Mouse (Mus musculus) spleen, adult 2 months (tissue): Measurements from ENCODE around the gene Mt3. TPM values are rescaled to one million over a fixed set of nuclear protein-coding genes. Genes with fewer than 3 reads are reported as not detected.
"Not testable (repeated sequence)": the region's sequence is repeated elsewhere in the genome, so short reads cannot be mapped to it uniquely, and the experiment has no call there.

ENCODE experiments used
- DNase-seq, 2 experiments: peaks; one replicate each; pipeline versions ENCODE4 v3.0.0 to v3.0.0-alpha.2; 2012 to 2021; ENCODE audit warnings: low spot score in 2 of 2, low read depth in 1 of 2
- H3K27ac ChIP-seq: fragments of 200-500 bp; 2 replicates; pipeline ENCODE4 v1.5.1; 2012; ENCODE audit warnings: low read length, inconsistent platforms; ENCODE audit not compliant: insufficient read depth
- H3K27me3 ChIP-seq: fragments of 200-500 bp; 2 replicates; pipeline ENCODE4 v1.6.1; 2012; ENCODE audit warnings: mild to moderate bottlenecking, moderate library complexity, low read length, inconsistent platforms; ENCODE audit not compliant: control insufficient read depth, insufficient read depth
- H3K36me3 ChIP-seq: fragments of 200-500 bp; 2 replicates; pipeline ENCODE4 v1.6.1; 2012; ENCODE audit warnings: mild to moderate bottlenecking, low read length, inconsistent platforms; ENCODE audit not compliant: control insufficient read depth, insufficient read depth
- H3K4me1 ChIP-seq: fragments of 200-500 bp; 2 replicates; pipeline ENCODE4 v1.6.1; 2011; ENCODE audit warnings: inconsistent platforms; ENCODE audit not compliant: control insufficient read depth, insufficient read depth, insufficient read length
- H3K4me3 ChIP-seq: fragments of 200-500 bp; 2 replicates; pipeline ENCODE4 v1.5.1; 2011; ENCODE audit warnings: mild to moderate bottlenecking, inconsistent platforms; ENCODE audit not compliant: insufficient read depth, insufficient read length; ENCODE audit errors: extremely low read depth
- CTCF ChIP-seq: fragments of 200-500 bp; IDR thresholded peaks from 2 replicates; pipeline ENCODE4 v1.5.1; 2011; ENCODE audit warnings: mild to moderate bottlenecking, inconsistent platforms; ENCODE audit not compliant: insufficient read depth, insufficient read length, insufficient replicate concordance; ENCODE audit errors: extremely low read depth
- POLR2A ChIP-seq: fragments of 200-500 bp; IDR thresholded peaks from 2 replicates; pipeline ENCODE4 v1.6.1; 2011; ENCODE audit warnings: low read depth, low read length, inconsistent platforms
- WGBS: fragments of 180-500 bp; shearing (Covaris S2); methylation state at CpG from one replicate; pipeline ENCODE4 v1.1.7; 2018; 5-methylcytosine and 5-hydroxymethylcytosine counted together
- polyA plus RNA-seq: library from polyadenylated mRNA; depleted of rRNA; stranded (reverse); fragments of >200 nt; gene quantifications from 2 replicates; pipeline ENCODE4 v1.2.3, GENCODE M21; 2012

Gene Mt3
- polyA plus RNA-seq, 1 experiment = not detected

DNA sequence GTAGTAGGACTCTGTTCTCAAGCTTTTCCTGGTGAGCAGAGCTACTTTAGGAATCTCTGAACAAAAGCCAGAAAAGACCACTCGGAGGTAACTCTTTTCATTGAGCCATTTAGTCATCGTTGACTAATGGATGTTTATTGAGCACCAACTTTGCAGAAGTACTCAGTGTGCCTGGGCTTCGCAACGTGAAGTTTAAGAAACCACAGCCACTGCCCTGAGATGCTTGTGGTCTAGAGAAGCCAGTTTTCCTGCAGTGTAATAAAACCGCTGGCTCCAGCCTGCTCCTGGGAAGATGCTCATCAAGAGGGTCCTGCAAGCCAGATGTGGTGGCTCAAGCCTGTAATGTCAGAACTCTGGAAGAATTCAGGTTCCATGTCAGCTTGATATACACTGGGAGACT, 20.3 kb upstream of the Mt3 start:
- H3K4me3 ChIP-seq = no peak overlapping the region
- no peaks in the 10 kb centered on the region for H3K27me3 ChIP-seq
- 31% methylated on average over 5 of the region's 5 CpGs for WGBS
- TF ChIP-seq POLR2A = no peak
- no peaks in the 10 kb centered on the region for H3K4me1 ChIP-seq
- no peaks in the 10 kb centered on the region for H3K36me3 ChIP-seq
- H3K27ac ChIP-seq = no peak overlapping the region
- no peak for DNase-seq

DNA sequence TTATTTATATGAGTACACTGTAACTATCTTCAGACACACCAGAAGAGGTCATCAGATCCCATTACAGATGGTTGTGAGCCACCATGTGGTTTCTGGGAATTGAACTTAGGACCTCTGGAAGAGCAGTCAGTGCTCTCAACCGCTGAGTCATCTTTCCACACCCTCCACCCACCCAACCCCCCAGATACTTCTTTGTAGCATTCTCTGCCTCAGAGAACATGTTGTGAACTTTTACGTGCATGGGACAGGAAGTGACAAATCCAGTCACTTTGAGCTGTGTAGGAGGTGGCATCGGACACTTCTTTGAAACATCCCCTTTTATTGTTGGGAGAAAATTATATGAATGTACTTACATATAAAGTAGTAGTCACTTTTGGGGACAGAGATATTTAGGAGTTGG, 17.8 kb upstream of the Mt3 start:
- not testable (repeated sequence) for H3K36me3 ChIP-seq, H3K27ac ChIP-seq, DNase-seq, H3K4me3 ChIP-seq, H3K4me1 ChIP-seq, H3K27me3 ChIP-seq
- WGBS = 24% methylated on average over 3 of the region's 3 CpGs

DNA sequence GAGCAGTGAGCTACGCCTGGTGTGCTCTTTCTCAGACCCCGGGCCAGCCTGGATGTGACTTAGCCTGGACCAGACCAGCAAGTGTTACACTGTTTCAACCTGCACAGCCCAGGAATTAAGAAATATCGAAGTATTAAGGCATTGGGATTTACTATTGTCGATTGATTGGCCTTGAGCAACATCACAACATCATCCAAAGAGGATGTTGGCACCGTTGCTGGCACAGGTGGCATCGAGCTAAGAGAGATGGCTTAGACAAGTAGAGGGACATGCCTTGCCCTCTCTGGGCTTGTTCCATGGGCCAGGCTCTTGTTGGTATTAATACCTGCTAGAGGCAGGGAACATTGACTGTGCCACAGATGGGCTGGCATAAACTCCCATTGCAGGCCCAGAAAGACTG, 16.9 kb upstream of the Mt3 start:
- no peak for DNase-seq

DNA sequence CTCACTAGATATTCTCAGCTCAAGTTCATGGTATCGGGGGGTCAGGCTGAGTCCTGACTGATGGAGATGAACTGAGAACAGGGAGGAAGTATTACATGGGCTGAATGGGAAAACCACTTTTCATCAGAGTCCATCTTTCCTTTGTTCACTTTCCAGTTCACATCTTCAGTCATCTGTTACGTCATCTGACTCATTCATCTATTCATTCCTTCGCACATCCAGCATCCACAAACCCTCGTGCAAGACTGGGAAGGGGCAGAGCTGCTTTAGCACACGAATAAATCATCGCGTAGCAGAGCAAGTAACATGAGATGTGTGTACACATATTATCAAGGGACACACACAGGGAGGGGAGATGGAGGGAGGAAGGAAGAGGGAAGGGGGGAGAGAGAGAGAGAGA, 16.2 kb upstream of the Mt3 start:
- 86% methylated on average over 7 of the region's 7 CpGs for WGBS
- H3K27me3 ChIP-seq = no peaks in the 10 kb centered on the region
- no peak overlapping the region for H3K4me3 ChIP-seq

More for the DNA sequence above, 16.9 kb upstream of the Mt3 start:
- Histone ChIP-seq H3K4me3 (no peak overlapping the region), H3K36me3 (no peaks in the 10 kb centered on the region), H3K27ac (no peak overlapping the region), H3K27me3 (no peaks in the 10 kb centered on the region), H3K4me1 (no peaks in the 10 kb centered on the region)
- WGBS = 82% methylated on average over 6 of the region's 6 CpGs
- TF ChIP-seq POLR2A = no peak
- TF ChIP-seq CTCF = no peak

DNA sequence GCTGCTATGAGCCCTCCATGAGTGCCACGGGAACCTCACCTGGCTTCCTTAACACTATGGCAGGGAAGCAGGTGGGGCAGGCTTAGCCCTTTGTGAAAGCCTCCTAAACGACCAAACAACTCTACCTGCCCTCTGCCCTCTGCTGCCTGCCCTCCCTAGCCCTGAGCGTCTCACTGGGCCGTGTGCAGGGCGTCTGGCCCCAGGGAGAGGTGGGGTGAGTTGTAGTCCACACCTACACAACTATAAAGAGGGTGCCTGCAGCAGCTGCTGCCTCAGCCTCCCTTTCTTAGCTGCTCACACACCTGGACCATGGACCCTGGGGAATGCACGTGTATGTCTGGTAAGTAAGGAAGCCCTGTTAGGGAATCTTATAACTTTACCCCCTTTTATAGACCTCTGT, 15.5 kb upstream of the Mt3 start, which contains the start of gene Mt4:
Mt4 (plus strand) TSS at position 265 of the 400 bp plus-strand sequence.
- 57% methylated on average over 6 of the region's 6 CpGs for WGBS
- no peaks in the 10 kb centered on the region for H3K27me3 ChIP-seq
- no peak for DNase-seq

More for the DNA sequence above, 16.2 kb upstream of the Mt3 start:
- no peak for DNase-seq
- no peaks in the 10 kb centered on the region for H3K36me3 ChIP-seq
- no peak overlapping the region for H3K27ac ChIP-seq
- TF ChIP-seq CTCF (no peak), POLR2A (no peak)
- H3K4me1 ChIP-seq = no peaks in the 10 kb centered on the region

DNA sequence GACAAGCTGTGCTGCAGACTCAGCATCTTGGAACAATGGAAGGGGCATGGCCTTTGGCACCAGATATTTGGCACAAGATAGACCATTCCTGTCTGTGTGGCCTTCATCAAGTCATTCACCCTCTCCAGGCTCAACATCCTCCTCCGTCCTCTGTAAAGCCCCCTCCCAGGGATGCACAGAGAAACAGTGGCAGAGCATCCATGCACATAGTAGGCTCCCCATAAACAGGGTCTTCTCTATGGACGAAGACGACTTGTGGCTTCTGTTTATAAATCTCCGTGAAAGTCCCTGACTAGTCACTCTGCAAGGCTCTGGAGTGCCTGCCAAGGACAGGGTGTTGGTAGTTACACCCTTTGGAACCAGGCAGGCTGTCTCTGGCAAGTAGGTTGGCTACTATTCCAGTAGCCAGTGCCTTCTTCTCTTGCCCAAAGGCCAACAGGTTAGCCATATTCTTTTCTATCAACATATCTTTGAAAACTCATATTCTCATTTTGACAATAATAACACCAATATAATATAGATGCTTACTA, 12.1 kb upstream of the Mt3 start:
- Histone ChIP-seq H3K4me3 (no peak overlapping the region), H3K27ac (no peak overlapping the region), H3K4me1 (no peaks in the 10 kb centered on the region), H3K36me3 (no peaks in the 10 kb centered on the region), H3K27me3 (no peaks in the 10 kb centered on the region)
- DNase-seq = no peak
- TF ChIP-seq CTCF = no peak
- no peak for TF ChIP-seq POLR2A
- 80% methylated on average over 4 of the region's 4 CpGs for WGBS

More for the DNA sequence above, 15.5 kb upstream of the Mt3 start, which contains the start of gene Mt4:
- Histone ChIP-seq H3K4me3 (no peak within 1 kb of the TSS), H3K36me3 (no peaks in the 10 kb centered on the region), H3K4me1 (no peaks in the 10 kb centered on the region), H3K27ac (no peak within 1 kb of the TSS)
- no peak for TF ChIP-seq POLR2A
- no peak for TF ChIP-seq CTCF

DNA sequence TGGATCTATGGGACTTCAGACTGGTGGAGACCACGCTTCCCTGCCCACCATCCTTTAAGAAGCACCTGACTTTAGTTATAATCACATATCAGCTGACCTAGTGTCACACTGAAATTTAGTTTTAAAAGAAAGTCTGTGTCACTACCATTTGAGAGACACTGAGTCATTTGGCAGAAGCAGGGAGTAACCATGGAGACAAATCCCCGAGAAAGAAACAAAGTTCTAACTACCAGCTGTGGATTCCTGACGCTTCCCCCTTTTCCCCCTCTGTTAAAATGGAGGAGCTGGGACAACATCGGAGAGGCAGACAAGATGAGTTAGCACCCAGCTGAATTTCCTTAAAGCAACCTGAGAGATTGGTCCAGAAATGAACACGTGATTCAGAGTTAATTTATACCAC, 4.2 kb upstream of the Mt3 start:
- H3K27ac ChIP-seq = no peak overlapping the region
- no peaks in the 10 kb centered on the region for H3K36me3 ChIP-seq
- TF ChIP-seq CTCF (no peak), POLR2A (no peak)
- no peaks in the 10 kb centered on the region; the same call in 1 of the 2 replicates for H3K4me1 ChIP-seq
- WGBS = 56% methylated on average over 5 of the region's 5 CpGs
- H3K27me3 ChIP-seq = no peaks in the 10 kb centered on the region; the same call in 1 of the 2 replicates
- H3K4me3 ChIP-seq = no peak overlapping the region
- DNase-seq = no peak
